Mouse (Mus musculus): ENCODE results near the gene Ankrd52.
"Not testable (repeated sequence)": the region's sequence is repeated elsewhere in the genome, so short reads cannot be mapped to it uniquely, and the experiment has no call there.

Ankrd52 gene

GRCm38 (mm10) chr10:128376455-128377211 is at the start of gene Ankrd52:
Gene Ankrd52, plus strand, starts transcription at chr10:128377115.
- peak; percentile 94 for DNase-seq

- DNase-seq = peak; percentile 26
Observed at GRCm38 (mm10) chr10:128327610-128328009, 49.3 kb upstream of the Ankrd52 start.

GRCm38 (mm10) chr10:128332358-128333249 is 44.3 kb upstream of the Ankrd52 start:
- DNase-seq = not testable (repeated sequence)

GRCm38 (mm10) chr10:128335582-128335981 is 41.3 kb upstream of the Ankrd52 start:
- peak; percentile 92 for DNase-seq

DNA sequence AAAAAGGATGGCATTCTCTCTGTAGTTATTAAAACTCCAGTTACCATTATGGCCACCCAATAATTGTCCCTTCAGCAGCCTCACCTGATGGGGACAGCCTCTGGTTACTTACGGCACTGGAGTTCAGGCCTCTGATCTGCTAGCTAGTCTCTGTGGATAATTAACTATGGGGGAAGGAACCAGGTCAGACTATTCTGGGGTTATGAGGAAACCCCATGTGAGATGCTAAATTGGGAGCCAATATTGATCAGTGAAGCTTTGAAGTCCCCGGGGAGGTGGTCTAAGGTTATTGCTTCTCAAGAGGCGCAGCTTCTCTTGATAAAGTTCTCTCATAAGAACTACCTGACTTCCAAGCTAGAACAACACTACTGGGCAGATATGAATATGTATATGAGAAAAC is 40.7 kb upstream of the Ankrd52 start:
- no peak for DNase-seq

DNA sequence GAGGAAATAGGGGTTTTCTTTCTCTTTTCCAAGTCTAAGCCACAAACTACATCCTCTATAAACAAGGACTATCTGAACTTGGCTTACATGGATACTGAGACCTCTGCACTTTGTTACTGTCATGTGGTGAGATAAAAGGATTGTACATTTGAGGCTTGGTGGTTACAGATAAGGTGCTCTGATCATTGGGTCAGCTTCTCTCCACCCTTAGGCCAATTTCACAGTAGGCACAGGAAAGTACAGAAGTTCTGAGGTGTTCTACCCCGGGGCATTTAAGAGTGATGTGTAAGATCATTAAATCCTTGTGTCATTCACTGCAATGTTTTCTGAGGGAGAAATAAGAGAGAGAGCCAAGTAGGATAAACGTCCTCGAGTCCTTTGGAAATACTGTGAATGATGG is 40.3 kb upstream of the Ankrd52 start:
- no peak for DNase-seq

GRCm38 (mm10) chr10:128337306-128338181 is 39.4 kb upstream of the Ankrd52 start, which contains the start of gene Cs:
Gene Cs, plus strand, starts transcription at chr10:128337734.
- peak; percentile 99 for DNase-seq

- DNase-seq = no peak
Observed at GRCm38 (mm10) chr10:128338415-128338814, 38.5 kb upstream of the Ankrd52 start.

GRCm38 (mm10) chr10:128338948-128339347 is 38.0 kb upstream of the Ankrd52 start:
- DNase-seq = no peak

DNA sequence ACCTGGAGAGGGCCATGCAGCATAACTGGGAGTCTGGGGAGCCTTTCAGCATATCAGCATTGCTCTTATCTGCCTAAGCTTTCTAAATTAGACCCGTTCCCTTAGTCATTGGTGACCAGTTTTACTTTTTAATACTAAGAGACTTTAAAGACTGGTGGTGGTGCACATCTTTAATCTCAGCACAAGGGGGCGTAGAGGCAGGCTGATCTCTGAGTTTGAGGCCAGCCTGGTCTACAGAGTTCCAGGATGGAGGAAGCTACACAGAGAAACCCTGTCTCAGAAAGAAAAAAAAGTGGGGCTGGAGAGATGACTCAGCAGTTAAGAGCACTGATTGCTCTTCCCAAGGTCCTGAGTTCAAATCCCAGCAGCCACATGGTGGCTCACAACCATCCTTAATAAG is 36.7 kb upstream of the Ankrd52 start:
- DNase-seq = no peak

GRCm38 (mm10) chr10:128343436-128343835 is 33.5 kb upstream of the Ankrd52 start:
- no peak for DNase-seq

DNA sequence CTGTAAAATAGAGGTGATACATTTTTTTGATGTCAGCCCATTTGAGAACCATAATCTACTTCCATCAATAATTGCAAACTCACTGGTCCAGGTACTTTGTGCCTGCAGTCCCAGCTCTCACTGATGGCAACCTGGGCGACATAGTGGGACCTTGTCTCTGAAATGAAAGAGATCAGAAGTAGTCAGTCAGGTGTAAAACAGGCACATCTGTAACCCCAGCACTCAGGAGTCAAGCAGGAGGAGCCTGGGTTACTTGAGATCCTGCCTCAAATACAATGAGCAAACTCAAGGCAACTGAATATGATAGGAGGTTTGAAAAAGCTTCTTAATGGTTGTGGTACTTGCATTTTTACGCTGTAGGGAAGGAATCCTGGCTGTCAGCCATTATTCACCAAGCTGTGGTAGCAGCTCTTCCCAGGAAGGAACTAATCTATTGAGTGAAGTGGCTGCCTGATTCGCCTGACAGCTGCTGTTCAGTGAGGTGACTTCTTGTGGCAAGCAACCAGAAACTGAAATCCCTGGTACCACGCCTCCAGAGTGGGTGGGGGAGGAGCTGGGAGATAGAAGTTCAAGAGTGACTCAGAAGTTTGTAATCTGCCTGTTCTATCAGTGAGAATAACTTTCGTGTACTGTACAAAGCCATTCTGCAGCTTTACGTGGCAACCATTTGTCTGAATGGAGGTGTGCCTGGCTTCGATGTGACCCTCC is 32.2 kb upstream of the Ankrd52 start:
- peak; percentile 81 for DNase-seq

DNA sequence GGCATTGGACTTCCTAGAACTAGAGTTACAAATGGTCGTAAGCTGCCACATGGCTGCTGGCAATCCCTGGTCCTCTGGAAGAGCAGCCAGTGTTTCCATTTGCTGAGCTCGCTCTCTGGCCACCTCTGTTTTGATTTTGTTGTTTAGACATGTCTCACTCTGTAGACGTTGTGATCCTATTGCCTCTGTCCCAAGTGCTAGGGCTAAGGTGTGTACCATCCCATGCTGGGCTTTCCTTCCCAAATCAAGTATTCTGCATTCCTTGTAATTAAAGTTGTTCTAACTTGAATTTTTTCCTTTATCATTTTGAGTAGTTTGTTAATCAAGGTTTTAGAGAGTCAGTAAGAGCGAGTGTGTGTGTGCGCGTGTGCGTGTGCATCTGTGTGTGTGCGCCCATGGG is 29.4 kb upstream of the Ankrd52 start:
- no peak for DNase-seq

DNA sequence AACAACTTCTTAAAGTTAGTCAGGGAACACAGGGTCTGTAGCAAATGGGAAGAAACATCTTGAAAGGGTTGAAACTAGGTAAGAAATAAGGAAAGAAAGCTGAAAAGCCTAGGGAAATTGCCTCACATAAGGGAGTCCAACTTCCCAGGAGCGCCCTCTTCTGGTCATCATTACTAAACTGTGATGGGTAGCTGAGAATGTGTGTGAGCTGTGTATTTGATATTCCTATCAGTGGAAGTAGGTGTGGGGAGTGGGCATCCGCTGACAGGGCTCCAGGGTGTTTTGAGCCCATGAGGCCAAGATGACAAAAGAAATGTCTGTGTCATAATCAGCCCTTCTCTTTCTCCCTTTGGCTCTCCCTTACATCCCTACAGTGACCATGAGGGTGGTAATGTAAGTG is 18.1 kb upstream of the Ankrd52 start:
- peak; percentile 75 for DNase-seq

- no peak for DNase-seq
Observed at GRCm38 (mm10) chr10:128359226-128359625, 17.7 kb upstream of the Ankrd52 start.

GRCm38 (mm10) chr10:128361836-128362235 is 15.1 kb upstream of the Ankrd52 start:
- no peak for DNase-seq

DNA sequence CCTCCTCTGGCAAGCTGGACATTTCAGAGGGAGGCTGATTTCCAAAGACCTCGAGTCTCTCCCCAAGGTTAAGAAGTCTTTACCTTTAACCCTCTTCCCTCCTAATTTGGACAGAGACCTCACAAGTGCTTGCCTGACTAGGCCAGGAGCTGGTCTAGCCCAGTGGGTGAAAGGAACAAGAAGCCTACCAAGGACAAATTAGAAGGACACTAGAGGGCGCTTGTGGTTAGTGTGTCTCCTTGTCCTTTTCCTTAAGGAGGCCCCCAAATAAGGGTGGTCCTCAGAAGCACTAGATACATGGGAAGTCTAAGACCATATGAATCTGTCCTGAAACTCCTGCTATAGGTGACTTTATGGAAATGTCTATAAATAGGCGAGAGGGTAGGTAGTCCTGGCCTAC is 14.3 kb upstream of the Ankrd52 start:
- DNase-seq = no peak

- no peak for DNase-seq
Observed at GRCm38 (mm10) chr10:128367899-128368401, 9.0 kb upstream of the Ankrd52 start.

- DNase-seq = peak; percentile 94
Observed at GRCm38 (mm10) chr10:128368402-128369217, 8.3 kb upstream of the Ankrd52 start, which contains the start of gene Coq10a. Gene Coq10a, minus strand, starts transcription at chr10:128368997.

GRCm38 (mm10) chr10:128369218-128369543 is 7.7 kb upstream of the Ankrd52 start:
- no peak for DNase-seq

DNA sequence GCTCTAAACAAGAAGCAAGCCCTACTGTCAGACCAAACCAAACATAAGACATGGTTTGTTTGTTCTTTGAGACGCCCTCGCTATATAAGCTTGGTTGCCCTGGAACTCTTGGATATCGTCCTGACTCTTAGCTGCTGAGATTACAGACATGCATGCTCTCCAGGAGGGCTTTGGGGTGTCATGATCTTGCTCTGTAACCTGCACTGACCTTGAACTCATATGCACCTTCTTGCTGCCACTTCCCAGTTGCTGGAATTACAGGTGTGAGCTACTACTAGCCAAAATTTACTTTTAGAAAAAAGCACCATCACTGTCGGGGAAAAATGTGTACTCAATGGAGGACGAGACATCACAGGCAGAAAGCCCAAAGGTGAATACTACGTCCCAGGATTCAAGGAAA is 7.3 kb upstream of the Ankrd52 start:
- no peak for DNase-seq
